Mouse (Mus musculus): ENCODE results near the gene Mid1. TPM values are rescaled to one million over a fixed set of nuclear protein-coding genes. Genes with fewer than 3 reads are reported as not detected.

The Mid1 gene
- polyA plus RNA-seq (2015; fragmentation: Nextera tagmentation; extraction: Ambion mirVana): 1.1 and 1.3 TPM in 2 replicates

- peak within 1 kb of the TSS; percentile 14; the same call in 1 of the 2 replicates for H3K4me3 ChIP-seq (replicated peaks)
- H3K9ac ChIP-seq: no peak within 1 kb of the TSS
- no peak for DNase-seq
- peak within 1 kb of the TSS; percentile 29 for H3K4me2 ChIP-seq
- H3K4me1 ChIP-seq (replicated peaks): no peaks in the 10 kb centered on the region
- H3K9me3 ChIP-seq (replicated peaks): no peaks in the 10 kb centered on the region
- H3K27me3 ChIP-seq: no peaks in the 10 kb centered on the region
- no peak for ATAC-seq (ENCODE audit: low read depth)
- 9% methylated on average over 9 of the region's 10 CpGs for WGBS (ENCODE audit: insufficient replicate concordance)
- H3K27ac ChIP-seq: no peak within 1 kb of the TSS
- H3K36me3 ChIP-seq: no peaks in the 10 kb centered on the region
These were observed at the start of gene Mid1 for GRCm38 (mm10) chrX:169685131-169685530. Mid1 (plus strand) TSS chrX:169685199.

- no peak for DNase-seq
- Histone ChIP-seq H3K9ac (no peak overlapping the region), H3K4me3 (replicated peaks) (no peak overlapping the region), H3K4me1 (replicated peaks) (no peaks in the 10 kb centered on the region), H3K27ac (no peak overlapping the region), H3K9me3 (replicated peaks) (no peaks in the 10 kb centered on the region), H3K36me3 (no peaks in the 10 kb centered on the region), H3K4me2 (no peak overlapping the region), H3K27me3 (no peaks in the 10 kb centered on the region)
- ATAC-seq (ENCODE audit: low read depth): no peak
These were observed 11.9 kb upstream of the Mid1 start for GRCm38 (mm10) chrX:169673056-169673455.

- H3K4me1 ChIP-seq (replicated peaks): no peaks in the 10 kb centered on the region
- ATAC-seq (ENCODE audit: low read depth): no peak
- H3K27ac ChIP-seq: no peak overlapping the region
- DNase-seq: no peak
- no peak overlapping the region for H3K4me2 ChIP-seq
- no peaks in the 10 kb centered on the region for H3K36me3 ChIP-seq
- no peak overlapping the region for H3K4me3 ChIP-seq (replicated peaks)
- H3K9me3 ChIP-seq (replicated peaks): no peaks in the 10 kb centered on the region
- no peak overlapping the region for H3K9ac ChIP-seq
- WGBS (ENCODE audit: insufficient replicate concordance): 21% methylated on average over 4 of the region's 4 CpGs
- no peaks in the 10 kb centered on the region for H3K27me3 ChIP-seq
These were observed 8.7 kb upstream of the Mid1 start for GRCm38 (mm10) chrX:169676313-169676712.

- H3K27me3 ChIP-seq: no peaks in the 10 kb centered on the region
- no peak overlapping the region for H3K27ac ChIP-seq
- H3K9ac ChIP-seq: no peak overlapping the region
These were observed 732 bp downstream of the Mid1 start for GRCm38 (mm10) chrX:169685731-169686130.

GRCm38 (mm10) chrX:169691217-169691616, 6.2 kb downstream of the Mid1 start:
- Histone ChIP-seq H3K4me1 (replicated peaks) (no peaks in the 10 kb centered on the region), H3K27me3 (no peaks in the 10 kb centered on the region), H3K27ac (no peak overlapping the region), H3K9ac (no peak overlapping the region), H3K4me2 (no peak overlapping the region), H3K36me3 (no peaks in the 10 kb centered on the region), H3K4me3 (replicated peaks) (no peak overlapping the region), H3K9me3 (replicated peaks) (no peaks in the 10 kb centered on the region)
- no peak for DNase-seq
- WGBS (ENCODE audit: insufficient replicate concordance): 71% methylated on average over 2 of the region's 2 CpGs
- no peak for ATAC-seq (ENCODE audit: low read depth)

More at GRCm38 (mm10) chrX:169685731-169686130, 732 bp downstream of the Mid1 start:
- 42% methylated on average over 8 of the region's 8 CpGs for WGBS (ENCODE audit: insufficient replicate concordance)
- no peaks in the 10 kb centered on the region for H3K4me1 ChIP-seq (replicated peaks)
- H3K4me2 ChIP-seq: peak overlapping the region; percentile 29
- H3K9me3 ChIP-seq (replicated peaks): no peaks in the 10 kb centered on the region
- ATAC-seq (ENCODE audit: low read depth) (no peak), DNase-seq (no peak)
- no peaks in the 10 kb centered on the region for H3K36me3 ChIP-seq
- H3K4me3 ChIP-seq (replicated peaks): no peak overlapping the region; the same call in 1 of the 2 replicates

GRCm38 (mm10) chrX:169691675-169692074, 6.7 kb downstream of the Mid1 start:
- H3K27ac ChIP-seq: no peak overlapping the region
- H3K9me3 ChIP-seq (replicated peaks): no peaks in the 10 kb centered on the region
- no peaks in the 10 kb centered on the region for H3K36me3 ChIP-seq
- no peak overlapping the region for H3K9ac ChIP-seq
- no peak overlapping the region for H3K4me3 ChIP-seq (replicated peaks)
- H3K27me3 ChIP-seq: no peaks in the 10 kb centered on the region
- WGBS (ENCODE audit: insufficient replicate concordance): 52% methylated on average over 2 of the region's 2 CpGs
- H3K4me1 ChIP-seq (replicated peaks): no peaks in the 10 kb centered on the region
- no peak overlapping the region for H3K4me2 ChIP-seq
- DNase-seq (no peak), ATAC-seq (ENCODE audit: low read depth) (no peak)

GRCm38 (mm10) chrX:169692225-169692909, 7.4 kb downstream of the Mid1 start:
- DNase-seq (peak; percentile 1), ATAC-seq (ENCODE audit: low read depth) (peak; percentile 87)
- H3K36me3 ChIP-seq: no peaks in the 10 kb centered on the region
- H3K4me2 ChIP-seq: no peak overlapping the region
- no peak overlapping the region for H3K4me3 ChIP-seq (replicated peaks)
- no peaks in the 10 kb centered on the region for H3K27me3 ChIP-seq
- WGBS (ENCODE audit: insufficient replicate concordance): 46% methylated on average over 6 of the region's 6 CpGs
- H3K27ac ChIP-seq: no peak overlapping the region
- no peaks in the 10 kb centered on the region for H3K9me3 ChIP-seq (replicated peaks)
- H3K9ac ChIP-seq: no peak overlapping the region
- H3K4me1 ChIP-seq (replicated peaks): no peaks in the 10 kb centered on the region

- H3K4me1 ChIP-seq (replicated peaks): no peaks in the 10 kb centered on the region
- DNase-seq (no peak), ATAC-seq (ENCODE audit: low read depth) (no peak)
- no peak overlapping the region for H3K4me2 ChIP-seq
- no peak overlapping the region for H3K9ac ChIP-seq
- whole genome bisulfite sequencing (ENCODE audit: insufficient replicate concordance): 68% methylated on average over 2 of the region's 2 CpGs
- H3K27me3 ChIP-seq: peaks cover 6% of the 10 kb centered on the region; the same call in 1 of the 2 replicates
- H3K27ac ChIP-seq: no peak overlapping the region
- no peaks in the 10 kb centered on the region for H3K36me3 ChIP-seq
- no peaks in the 10 kb centered on the region for H3K9me3 ChIP-seq (replicated peaks)
- H3K4me3 ChIP-seq (replicated peaks): no peak overlapping the region
These were observed 19.1 kb downstream of the Mid1 start for GRCm38 (mm10) chrX:169704016-169704602.

GRCm38 (mm10) chrX:169723511-169723910, 38.5 kb downstream of the Mid1 start:
- 63% methylated on average over 1 of the region's 1 CpGs for WGBS (ENCODE audit: insufficient replicate concordance)
- no peak for DNase-seq
- ATAC-seq (ENCODE audit: low read depth): no peak

GRCm38 (mm10) chrX:169735387-169735969, 50.5 kb downstream of the Mid1 start:
- H3K36me3 ChIP-seq: no peaks in the 10 kb centered on the region
- H3K27ac ChIP-seq: no peak overlapping the region
- no peaks in the 10 kb centered on the region for H3K27me3 ChIP-seq
- no peaks in the 10 kb centered on the region for H3K9me3 ChIP-seq (replicated peaks)
- WGBS (ENCODE audit: insufficient replicate concordance): 53% methylated on average over 3 of the region's 3 CpGs
- H3K4me3 ChIP-seq (replicated peaks): no peak overlapping the region
- H3K4me2 ChIP-seq: no peak overlapping the region
- DNase-seq: no peak
- no peak for ATAC-seq (ENCODE audit: low read depth)
- no peaks in the 10 kb centered on the region for H3K4me1 ChIP-seq (replicated peaks)
- H3K9ac ChIP-seq: no peak overlapping the region

More at GRCm38 (mm10) chrX:169723511-169723910, 38.5 kb downstream of the Mid1 start:
- Histone ChIP-seq H3K9me3 (replicated peaks) (no peaks in the 10 kb centered on the region), H3K4me3 (replicated peaks) (no peak overlapping the region), H3K4me2 (no peak overlapping the region), H3K4me1 (replicated peaks) (no peaks in the 10 kb centered on the region), H3K36me3 (no peaks in the 10 kb centered on the region), H3K27me3 (no peaks in the 10 kb centered on the region), H3K27ac (no peak overlapping the region), H3K9ac (no peak overlapping the region)

- no peak for ATAC-seq (ENCODE audit: low read depth)
- no peak overlapping the region for H3K4me2 ChIP-seq
- H3K9me3 ChIP-seq (replicated peaks): no peaks in the 10 kb centered on the region
- WGBS (ENCODE audit: insufficient replicate concordance): 62% methylated on average over 3 of the region's 3 CpGs
- no peak overlapping the region for H3K4me3 ChIP-seq (replicated peaks)
- H3K9ac ChIP-seq: no peak overlapping the region
- DNase-seq: no peak
- H3K4me1 ChIP-seq (replicated peaks): no peaks in the 10 kb centered on the region
- H3K27ac ChIP-seq: no peak overlapping the region
- no peaks in the 10 kb centered on the region for H3K27me3 ChIP-seq
- H3K36me3 ChIP-seq: no peaks in the 10 kb centered on the region
These were observed 73.0 kb downstream of the Mid1 start for GRCm38 (mm10) chrX:169758001-169758400.
